ENCODE assay signal across 8 mouse cellular contexts in genomic region chr5:51551852-51552482, GRCm38 (mm10). TPM values are rescaled to one million over a fixed set of nuclear protein-coding genes. Genes with fewer than 3 reads are reported as not detected.
DNase-seq lines count a peak whose midpoint lies in the region; ATAC-seq lines count a peak whose summit lies in the region.

No protein-coding gene starts in this region.

- intact Hi-C loops in left cerebral cortex, postnatal 14 days (cut with DNase I) = no loop called here

- DNase-seq in cerebellum, postnatal 10 days = peak; percentile 10 to 38
- DNase-seq in cerebellum, adult 11-12 months = no peak
- peak; percentile 72 for DNase-seq in 3T3-L1 (ENCODE audit: low read depth, low spot score)
- DNase-seq in liver, embryonic 11.5 days (ENCODE audit: low spot score) = no peak
- DNase-seq in frontal cortex, postnatal 10 days (ENCODE audit: low spot score in 2 of 2) = no peak
- DNase-seq in left cerebral cortex, postnatal 14 days (ENCODE audit: low spot score in 2 of 2) = no peak

- no peaks in the 10 kb centered on the region for H3K9me3 ChIP-seq in forebrain, embryonic 12.5 days
- no peaks in the 10 kb centered on the region for H3K9me3 ChIP-seq in liver, embryonic 11.5 days (ENCODE audit: control insufficient read depth, low read length)
- H3K9me3 ChIP-seq in neural tube, embryonic 14.5 days (ENCODE audit: control insufficient read depth, low read length) = no peaks in the 10 kb centered on the region

- H3K36me3 ChIP-seq in forebrain, embryonic 12.5 days (replicated peaks) = no peaks in the 10 kb centered on the region
- H3K36me3 ChIP-seq in liver, embryonic 11.5 days (ENCODE audit: control insufficient read depth, insufficient read depth, low read length) = no peaks in the 10 kb centered on the region
- H3K36me3 ChIP-seq in neural tube, embryonic 14.5 days (ENCODE audit: control insufficient read depth, insufficient read depth, low read length) = no peaks in the 10 kb centered on the region

- peak overlapping the region; percentile 65 for H3K4me2 ChIP-seq in forebrain, embryonic 12.5 days
- H3K4me2 ChIP-seq in liver, embryonic 11.5 days = peak overlapping the region; percentile 54
- peak overlapping the region; percentile 69 for H3K4me2 ChIP-seq in neural tube, embryonic 14.5 days (ENCODE audit: low read depth, low read length)

- WGBS in forebrain, embryonic 12.5 days = 16% methylated on average over 12 of the region's 12 CpGs
- 30% methylated on average over 12 of the region's 12 CpGs for WGBS in liver, embryonic 11.5 days
- WGBS in neural tube, embryonic 14.5 days = 11% methylated on average over 12 of the region's 12 CpGs

- H3K27me3 ChIP-seq in forebrain, embryonic 12.5 days = peaks cover 4% of the 10 kb centered on the region; the same call in 1 of the 2 replicates
- H3K27me3 ChIP-seq in liver, embryonic 11.5 days (replicated peaks; ENCODE audit: control insufficient read depth, insufficient read depth, low read length) = no peaks in the 10 kb centered on the region
- H3K27me3 ChIP-seq in neural tube, embryonic 14.5 days (ENCODE audit: control insufficient read depth, insufficient read depth, low read length) = no peaks in the 10 kb centered on the region

- peaks cover 15% of the 10 kb centered on the region for H3K4me1 ChIP-seq in forebrain, embryonic 12.5 days
- no peaks in the 10 kb centered on the region for H3K4me1 ChIP-seq in liver, embryonic 11.5 days (replicated peaks; ENCODE audit: control insufficient read depth, insufficient read depth, low read length)
- peaks cover 10% of the 10 kb centered on the region for H3K4me1 ChIP-seq in neural tube, embryonic 14.5 days (ENCODE audit: control insufficient read depth, insufficient read depth, low read length)

- ATAC-seq in forebrain, embryonic 12.5 days (ENCODE audit: low FRiP score) = peak; percentile 31; the same call in 1 of the 2 replicates
- ATAC-seq in liver, embryonic 11.5 days (replicated peaks; ENCODE audit: low FRiP score) = no peak
- peak; percentile 21; the same call in 1 of the 2 replicates for ATAC-seq in neural tube, embryonic 14.5 days (ENCODE audit: low read depth)

- H3K9ac ChIP-seq in forebrain, embryonic 12.5 days = peak overlapping the region; percentile 48; the same call in 1 of the 2 replicates
- 0 out of 2 replicates have a peak overlapping the region, but pooled peaks have one; percentile 15 for H3K9ac ChIP-seq in liver, embryonic 11.5 days (ENCODE audit: low read depth, low read length)
- H3K9ac ChIP-seq in neural tube, embryonic 14.5 days (replicated peaks; ENCODE audit: low read depth, low read length) = peak overlapping the region; percentile 25; the same call in 1 of the 2 replicates

- peak overlapping the region; percentile 43 for H3K4me3 ChIP-seq in forebrain, embryonic 12.5 days (replicated peaks)
- peak overlapping the region; percentile 44 for H3K4me3 ChIP-seq in liver, embryonic 11.5 days (ENCODE audit: low read depth, low read length)
- peak overlapping the region; percentile 34 for H3K4me3 ChIP-seq in neural tube, embryonic 14.5 days (ENCODE audit: low read depth, low read length)

- H3K27ac ChIP-seq in forebrain, embryonic 12.5 days = peak overlapping the region; percentile 78; the same call in 1 of the 2 replicates
- no peak overlapping the region for H3K27ac ChIP-seq in liver, embryonic 11.5 days (ENCODE audit: low read depth, low read length)
- peak overlapping the region; percentile 23; the same call in 1 of the 2 replicates for H3K27ac ChIP-seq in neural tube, embryonic 14.5 days (ENCODE audit: low read depth, low read length)

RNA-seq across cellular contexts. Expression of gene Ppargc1a, which starts 15.6 kb away (rescaled TPM):
- 4.5 and 5.5 TPM in 2 replicates for polyA plus RNA-seq in forebrain, embryonic 12.5 days (2016; fragmentation: Nextera tagmentation; extraction: Ambion mirVana)
- polyA plus RNA-seq in liver, embryonic 11.5 days (2014; fragmentation: Nextera tagmentation; extraction: Ambion mirVana) = 3.2 and 3.4 TPM in 2 replicates
- 23.3 and 23.8 TPM in 2 replicates for polyA plus RNA-seq in neural tube, embryonic 14.5 days (2014; fragmentation: Nextera tagmentation; extraction: Ambion mirVana)
- 10 to 100 TPM; 45.7 to 48.2 TPM for total RNA-seq in left cerebral cortex, postnatal 14 days (2021)

Comparison
In these comparisons a context has a peak if more than half of its experiments do, and no peak if none do; other contexts are left out.
1. DNase-seq: peak in cerebellum, postnatal 10 days (2 of 2) and 3T3-L1 (single experiment); none in cerebellum, adult 11-12 months (single experiment), liver, embryonic 11.5 days (single experiment), frontal cortex, postnatal 10 days (0 of 2) and left cerebral cortex, postnatal 14 days (0 of 2).
2. Peak in every context shown above with its lines, with median percentiles within 50 percentile points of each other: H3K4me2 ChIP-seq, H3K4me3 ChIP-seq and H3K9ac ChIP-seq.